Mouse (Mus musculus) ovary, postnatal 10 days (tissue): Measurements from ENCODE around the gene Traf1.

Experiments
- DNase-seq: peaks from one replicate; pipeline ENCODE4 v3.0.0; 2022; ENCODE audit warnings: low spot score

Traf1 gene

GRCm38 (mm10) chr2:34961481-34962036, at the start of gene Traf1:
Gene Traf1 (minus strand): TSS chr2:34961772.
- DNase-seq: no peak

DNA sequence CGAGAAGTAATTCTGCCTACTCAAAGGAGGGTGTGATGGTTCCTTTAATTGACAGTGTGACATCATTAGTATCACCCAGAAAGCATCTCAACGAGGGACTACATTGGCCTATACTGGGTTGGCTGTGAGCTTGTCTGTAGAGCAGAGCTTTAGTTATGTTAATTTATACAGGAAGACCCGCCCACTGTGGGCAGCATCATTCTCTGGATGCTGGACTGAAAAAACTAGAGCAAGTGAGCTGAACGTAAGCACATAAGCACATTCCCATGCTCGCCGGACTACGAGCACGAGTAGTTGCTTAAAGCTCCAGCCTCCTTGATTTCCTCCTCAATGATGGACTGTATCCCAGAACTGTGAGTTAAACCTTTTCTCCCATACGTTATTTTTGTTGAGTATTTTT, 37.4 kb upstream of the Traf1 start:
- no peak for DNase-seq

- DNase-seq: no peak
Measured at GRCm38 (mm10) chr2:34996506-34996905, 34.9 kb upstream of the Traf1 start.

DNA sequence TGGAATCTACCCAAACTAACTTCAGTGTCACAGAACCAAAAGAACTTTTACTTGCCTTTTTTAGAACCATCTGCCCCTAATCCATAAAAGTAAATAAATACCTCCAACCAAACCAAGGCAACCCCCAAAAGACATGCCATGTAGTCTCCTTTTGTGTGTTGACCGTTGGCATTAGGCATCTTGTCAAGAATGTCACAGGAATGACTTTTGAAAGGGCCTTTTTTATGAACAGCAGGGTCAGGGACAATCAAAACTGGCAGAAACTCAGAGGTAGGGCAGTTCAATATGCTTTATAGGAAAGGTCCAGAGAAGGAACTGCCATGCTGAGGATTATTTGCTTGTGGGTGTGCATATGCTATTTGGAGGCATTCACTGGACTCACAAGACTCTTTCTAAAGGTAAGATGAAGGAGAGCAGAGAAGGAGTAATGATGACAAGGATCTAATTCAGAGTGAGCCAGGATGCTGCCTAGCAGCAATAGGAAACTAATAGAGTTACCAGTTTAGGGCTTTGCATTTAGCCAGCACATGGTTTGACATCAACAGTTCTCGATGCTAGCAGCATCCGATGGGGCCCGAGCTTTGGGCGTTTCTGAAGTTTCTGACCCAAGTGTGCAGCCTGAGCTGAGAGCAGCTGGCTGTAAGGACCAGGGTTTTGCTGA, 32.3 kb upstream of the Traf1 start:
- no peak for DNase-seq

DNA sequence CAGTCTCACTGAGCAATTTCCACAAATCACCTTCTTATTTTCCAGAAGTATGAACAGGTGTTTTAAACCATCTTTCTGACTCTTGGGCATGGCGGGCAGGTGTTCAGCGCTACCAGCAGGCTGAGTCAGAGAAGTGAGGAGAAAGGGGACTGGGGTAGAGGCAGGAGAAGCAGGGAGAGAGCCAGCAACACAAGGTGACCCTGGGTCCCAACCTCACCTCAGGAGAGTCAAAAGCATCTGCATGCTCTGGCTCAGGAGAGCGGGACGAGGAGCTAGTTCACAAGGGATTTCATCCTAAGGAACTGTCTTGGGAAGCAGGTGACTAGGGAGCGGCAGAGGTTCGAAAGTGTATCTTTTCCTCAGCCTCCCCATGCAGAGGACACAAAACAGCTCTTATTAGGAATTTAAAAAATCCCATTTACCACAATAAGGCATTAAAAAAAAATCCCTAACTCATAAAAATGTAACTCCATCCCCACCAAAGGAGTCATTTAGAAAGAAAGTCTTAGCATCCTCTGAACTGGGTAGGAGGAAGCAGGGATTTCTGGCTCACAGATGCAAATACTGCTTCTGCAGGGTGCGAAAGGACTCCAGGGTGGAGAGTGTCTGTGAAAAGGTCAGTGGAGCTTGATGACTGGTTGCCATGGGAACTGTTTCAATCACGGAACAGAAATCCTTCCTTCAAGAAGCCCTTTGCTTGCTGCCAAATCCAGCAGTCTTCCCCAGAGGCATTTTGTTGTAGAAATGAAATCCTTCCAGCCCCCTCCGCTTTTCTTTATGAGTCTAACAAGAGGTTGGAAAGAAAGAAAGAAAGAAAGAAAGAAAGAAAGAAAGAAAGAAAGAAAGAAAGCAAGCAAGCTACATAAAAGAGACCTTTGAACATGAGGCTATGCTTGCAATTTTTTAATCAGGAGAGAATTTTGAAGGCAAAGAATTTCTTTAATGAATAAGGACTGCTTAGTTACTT, 31.4 kb upstream of the Traf1 start:
- DNase-seq: no peak

GRCm38 (mm10) chr2:34991966-34992365, 30.4 kb upstream of the Traf1 start:
- DNase-seq: no peak

DNA sequence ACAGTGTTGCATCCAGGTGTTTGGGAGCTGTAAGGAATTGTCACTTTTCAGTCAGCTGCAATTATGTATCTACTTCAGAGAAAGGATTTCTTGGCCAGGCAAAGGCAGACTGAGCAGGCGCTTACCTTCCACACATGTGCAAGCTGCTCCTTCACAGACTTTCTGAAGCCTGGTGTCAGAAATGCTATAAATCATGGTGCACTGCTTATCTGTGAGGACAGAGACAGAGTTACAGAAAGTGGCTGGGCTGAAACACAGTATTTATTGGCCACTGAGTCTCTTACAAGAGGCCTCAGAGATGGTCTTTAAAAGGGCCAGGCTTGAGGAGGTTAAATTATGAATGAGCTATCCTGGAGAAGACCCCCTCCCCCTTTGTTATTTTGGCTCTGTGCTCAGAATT, 28.2 kb upstream of the Traf1 start:
- DNase-seq: no peak

- no peak for DNase-seq
Measured at GRCm38 (mm10) chr2:34987595-34987994, 26.0 kb upstream of the Traf1 start.

DNA sequence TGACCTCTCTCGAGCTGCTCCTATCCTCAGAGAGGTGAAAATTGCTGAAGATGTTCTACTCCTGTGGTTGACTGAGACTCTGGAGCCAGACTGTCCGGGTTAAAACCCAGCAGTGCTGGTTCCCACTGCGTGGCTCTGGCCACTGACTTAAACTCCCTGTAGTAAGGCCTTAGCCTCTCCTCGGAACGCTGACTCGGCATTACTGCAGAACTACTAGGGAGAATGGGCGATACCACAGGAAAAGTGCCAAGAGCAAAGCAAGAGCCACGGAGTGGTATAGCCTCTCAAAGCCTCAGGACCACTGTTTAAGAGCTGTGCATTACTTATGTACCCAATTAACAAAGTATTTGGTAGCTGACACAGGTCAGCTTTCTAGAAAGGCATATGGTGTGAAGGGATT, 23.3 kb upstream of the Traf1 start:
- DNase-seq: no peak

GRCm38 (mm10) chr2:34982906-34983698, 21.5 kb upstream of the Traf1 start:
- no peak for DNase-seq

GRCm38 (mm10) chr2:34982096-34982724, 20.6 kb upstream of the Traf1 start:
- DNase-seq: no peak

DNA sequence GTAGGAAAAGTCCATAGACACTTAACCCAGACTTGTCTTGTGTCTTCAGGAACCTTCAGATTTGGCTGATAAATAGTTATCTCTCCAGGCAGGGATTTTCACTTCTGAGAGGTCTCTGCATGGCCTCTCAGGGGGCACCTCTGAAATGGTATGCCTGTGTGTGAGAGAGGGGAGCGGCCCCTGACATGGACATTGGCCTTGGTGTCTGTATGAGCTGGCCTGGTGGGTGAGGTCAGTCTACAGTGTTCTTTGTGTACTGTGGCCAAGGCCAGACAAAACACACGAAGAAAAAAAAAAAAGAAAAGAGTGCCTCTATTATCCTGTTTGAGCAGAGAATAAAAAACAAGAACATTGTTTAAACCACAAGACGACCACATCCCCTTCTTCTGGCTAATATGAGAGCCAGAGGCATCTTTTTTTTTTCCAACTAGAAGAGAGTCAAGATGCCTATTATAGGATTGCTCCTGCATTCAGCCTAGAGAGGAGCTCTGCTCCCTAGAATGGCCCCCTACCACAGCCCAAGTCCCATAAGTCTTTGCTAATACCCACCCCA, 18.0 kb upstream of the Traf1 start:
- DNase-seq: no peak

- DNase-seq: no peak
Measured at GRCm38 (mm10) chr2:34978226-34978625, 16.7 kb upstream of the Traf1 start.

DNA sequence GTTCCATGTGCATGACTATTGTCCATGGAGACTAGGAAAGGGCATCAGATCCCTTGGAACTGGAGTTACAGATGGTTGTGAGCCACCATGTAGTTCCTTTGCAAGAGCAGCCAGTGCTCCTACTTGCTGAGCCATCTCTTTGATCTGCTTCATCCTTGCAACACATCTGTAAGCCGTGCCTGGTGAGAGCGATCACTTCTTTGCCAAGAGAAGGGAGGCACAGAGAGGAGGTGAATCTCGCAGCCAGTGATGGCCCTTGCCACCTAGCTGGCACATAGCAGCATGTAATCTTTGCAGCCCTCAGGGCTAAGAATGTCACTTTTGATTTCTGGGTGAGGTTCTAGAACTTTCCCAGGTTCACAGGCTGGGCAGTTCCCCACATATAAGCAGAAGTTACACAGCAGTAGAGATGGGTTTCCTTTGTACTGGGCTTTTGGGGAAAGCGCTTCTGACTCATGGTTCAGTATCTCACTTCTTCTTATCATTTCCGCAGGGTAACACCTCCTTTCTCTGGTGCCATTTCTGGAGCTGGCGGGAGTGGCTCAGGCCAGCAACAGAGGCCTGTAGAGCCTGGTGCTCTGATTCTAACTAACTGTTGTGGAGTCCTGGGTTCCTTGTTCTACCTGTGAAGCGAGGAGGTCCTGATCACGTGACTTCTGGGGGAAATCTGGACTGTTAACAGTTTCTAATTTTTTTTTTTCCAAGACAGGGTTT, 15.5 kb upstream of the Traf1 start:
- DNase-seq: no peak

DNA sequence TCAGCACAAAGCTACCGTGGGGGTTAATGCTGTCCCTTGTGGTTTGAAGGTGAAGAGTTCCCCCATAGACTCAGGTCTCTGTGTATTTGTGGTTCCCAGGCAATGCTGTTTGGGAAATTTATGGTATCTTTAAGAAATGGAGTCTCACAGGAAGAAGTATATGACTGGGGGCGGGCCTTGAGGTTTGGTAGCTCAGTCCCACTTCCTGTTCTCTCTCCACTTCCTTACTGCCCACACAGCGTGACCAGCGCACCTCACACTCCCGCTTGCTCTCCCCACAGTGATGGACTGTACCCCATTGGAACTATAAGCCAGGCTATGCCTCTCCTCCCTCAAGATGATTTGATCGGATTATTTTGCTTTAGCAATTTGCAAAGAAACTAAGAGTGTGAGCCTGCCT, 14.9 kb upstream of the Traf1 start:
- DNase-seq: no peak

DNA sequence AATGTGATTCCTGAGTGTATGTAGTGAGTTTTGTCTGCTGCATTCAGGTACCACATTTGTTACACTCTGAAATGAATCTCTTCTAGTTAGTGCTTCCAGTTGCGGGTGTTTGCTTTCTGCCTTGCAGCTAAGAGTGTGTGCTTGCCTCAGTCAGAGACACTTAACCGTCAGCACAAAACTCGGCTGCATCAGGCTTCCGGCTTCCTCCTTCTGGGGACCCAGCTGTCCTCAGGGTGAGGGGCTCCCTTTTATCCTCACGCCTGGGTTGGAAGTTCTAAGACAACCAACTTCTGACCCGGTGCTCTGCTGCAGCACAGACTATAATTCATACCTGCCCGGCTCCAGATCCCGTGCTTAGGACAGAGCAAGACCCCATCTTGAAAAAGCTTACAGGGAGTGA, 11.5 kb upstream of the Traf1 start:
- no peak for DNase-seq

DNA sequence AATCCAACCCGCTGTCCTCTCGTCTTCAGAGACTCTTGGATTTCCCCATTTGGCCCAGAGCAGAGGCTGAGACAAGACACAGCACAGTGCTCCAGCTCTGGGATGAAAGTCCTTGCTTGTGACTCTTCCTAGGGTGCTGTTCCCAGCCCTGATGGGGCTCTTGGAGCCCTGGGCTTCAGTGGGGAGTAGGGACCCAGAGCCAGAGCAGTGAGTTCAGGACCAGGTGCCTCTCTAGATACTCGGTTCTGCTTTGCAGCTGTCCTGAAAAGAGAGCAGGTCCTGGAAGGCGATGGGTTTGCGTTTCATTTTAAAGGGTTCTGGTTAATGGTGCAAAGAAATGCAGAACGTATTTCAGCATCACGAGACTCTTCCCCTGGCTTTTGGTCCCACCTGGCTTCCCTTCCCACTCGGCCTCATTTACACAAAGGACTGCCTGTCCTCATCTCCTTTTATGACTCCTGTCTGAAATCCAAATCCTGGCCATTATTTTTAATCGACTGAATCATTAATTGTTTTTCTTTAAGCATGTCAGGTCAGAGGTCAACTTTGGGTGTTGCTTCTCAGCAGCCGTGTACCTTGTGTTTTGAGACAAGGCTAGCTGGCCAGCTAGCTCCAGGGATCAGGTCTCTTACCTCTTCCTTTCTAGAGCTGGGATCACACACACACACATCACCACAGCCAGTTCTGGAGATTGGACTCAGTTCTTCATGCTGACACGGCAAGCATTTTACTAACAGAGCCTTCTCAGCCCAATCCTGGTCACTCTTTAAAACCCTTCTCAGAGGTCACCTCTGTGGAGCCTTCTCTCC, 9.7 kb upstream of the Traf1 start:
- no peak for DNase-seq

DNA sequence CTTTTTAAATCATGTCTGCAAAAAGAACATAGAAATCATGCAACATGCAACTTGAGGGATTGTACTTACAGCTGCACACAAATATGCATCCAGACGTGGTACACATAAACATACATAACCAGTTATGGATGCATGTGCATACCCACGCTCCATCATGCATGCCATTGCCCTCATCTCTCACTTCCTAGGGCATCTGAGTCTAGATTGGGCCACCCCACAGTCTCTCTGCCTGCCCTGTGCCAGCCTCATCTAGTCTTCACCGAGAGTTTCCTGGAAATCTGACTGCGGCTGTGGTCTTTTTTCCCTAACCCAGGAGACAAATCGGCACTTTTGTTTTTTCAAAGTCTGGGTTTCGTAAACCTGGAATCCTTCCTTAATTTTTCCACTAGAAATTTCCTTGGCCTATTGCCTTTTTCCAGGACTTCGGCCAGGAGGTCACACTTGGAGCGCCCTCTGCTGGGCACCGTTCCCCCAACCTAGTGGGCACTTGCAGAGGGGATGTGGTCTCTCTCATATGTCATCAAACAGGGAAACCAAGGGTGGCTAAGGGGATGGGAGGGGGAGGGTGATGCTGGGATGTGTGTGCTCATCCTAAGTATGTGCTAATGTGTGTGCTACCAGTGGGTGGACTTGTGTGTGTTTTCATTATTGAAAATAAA, 8.6 kb upstream of the Traf1 start:
- DNase-seq: peak; percentile 63

DNA sequence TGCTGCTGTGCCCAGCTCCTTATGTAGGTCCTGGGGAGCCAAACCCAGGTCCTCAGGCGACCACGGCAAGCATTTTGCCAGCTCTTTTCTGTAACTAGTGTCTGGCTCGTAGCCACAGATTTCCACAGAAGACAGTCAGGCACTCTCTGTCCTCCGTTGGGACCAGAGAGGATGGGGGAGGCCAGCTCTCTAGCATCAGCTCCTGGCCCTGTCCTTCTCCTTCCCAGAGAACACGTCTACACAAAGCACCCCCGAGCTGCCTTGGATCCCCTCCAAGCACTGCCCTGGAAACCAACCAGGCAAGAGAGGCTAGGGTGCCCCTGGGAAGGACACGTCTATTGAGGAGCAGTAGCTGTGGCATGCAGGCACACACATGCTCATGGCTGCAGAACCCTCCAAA, 7.6 kb upstream of the Traf1 start:
- no peak for DNase-seq
